Mouse (Mus musculus) spleen, adult 2 months (tissue): Measurements from ENCODE around the gene F830045P16Rik. TPM values are rescaled to one million over a fixed set of nuclear protein-coding genes. Genes with fewer than 3 reads are reported as not detected.
A peak's percentile ranks its signal among the peaks of the same experiment; 100 is the strongest.

ENCODE experiments used
- DNase-seq, 2 experiments: peaks; one replicate each; pipeline versions ENCODE4 v3.0.0 to v3.0.0-alpha.2; 2012 to 2021; ENCODE audit warnings: low spot score in 2 of 2, low read depth in 1 of 2
- H3K27ac ChIP-seq: fragments of 200-500 bp; 2 replicates; pipeline ENCODE4 v1.5.1; 2012; ENCODE audit warnings: low read length, inconsistent platforms; ENCODE audit not compliant: insufficient read depth
- H3K27me3 ChIP-seq: fragments of 200-500 bp; 2 replicates; pipeline ENCODE4 v1.6.1; 2012; ENCODE audit warnings: mild to moderate bottlenecking, moderate library complexity, low read length, inconsistent platforms; ENCODE audit not compliant: control insufficient read depth, insufficient read depth
- H3K36me3 ChIP-seq: fragments of 200-500 bp; 2 replicates; pipeline ENCODE4 v1.6.1; 2012; ENCODE audit warnings: mild to moderate bottlenecking, low read length, inconsistent platforms; ENCODE audit not compliant: control insufficient read depth, insufficient read depth
- H3K4me1 ChIP-seq: fragments of 200-500 bp; 2 replicates; pipeline ENCODE4 v1.6.1; 2011; ENCODE audit warnings: inconsistent platforms; ENCODE audit not compliant: control insufficient read depth, insufficient read depth, insufficient read length
- H3K4me3 ChIP-seq: fragments of 200-500 bp; 2 replicates; pipeline ENCODE4 v1.5.1; 2011; ENCODE audit warnings: mild to moderate bottlenecking, inconsistent platforms; ENCODE audit not compliant: insufficient read depth, insufficient read length; ENCODE audit errors: extremely low read depth
- CTCF ChIP-seq: fragments of 200-500 bp; IDR thresholded peaks from 2 replicates; pipeline ENCODE4 v1.5.1; 2011; ENCODE audit warnings: mild to moderate bottlenecking, inconsistent platforms; ENCODE audit not compliant: insufficient read depth, insufficient read length, insufficient replicate concordance; ENCODE audit errors: extremely low read depth
- POLR2A ChIP-seq: fragments of 200-500 bp; IDR thresholded peaks from 2 replicates; pipeline ENCODE4 v1.6.1; 2011; ENCODE audit warnings: low read depth, low read length, inconsistent platforms
- WGBS: fragments of 180-500 bp; shearing (Covaris S2); methylation state at CpG from one replicate; pipeline ENCODE4 v1.1.7; 2018; 5-methylcytosine and 5-hydroxymethylcytosine counted together
- polyA plus RNA-seq: library from polyadenylated mRNA; depleted of rRNA; stranded (reverse); fragments of >200 nt; gene quantifications from 2 replicates; pipeline ENCODE4 v1.2.3, GENCODE M21; 2012

F830045P16Rik gene
- polyA plus RNA-seq, 1 experiment: 0.07 TPM

- TF ChIP-seq CTCF (no peak), POLR2A (no peak)
- Histone ChIP-seq H3K4me3 (no peak overlapping the region), H3K27ac (no peak overlapping the region), H3K36me3 (no peaks in the 10 kb centered on the region), H3K27me3 (no peaks in the 10 kb centered on the region), H3K4me1 (no peaks in the 10 kb centered on the region)
- WGBS: 81% methylated on average over 14 of the region's 14 CpGs
- DNase-seq: no peak
Observed at GRCm38 (mm10) chr2:129529297-129530209, 6.8 kb downstream of the F830045P16Rik start.

- DNase-seq: no peak
- Histone ChIP-seq H3K4me3 (no peak overlapping the region), H3K27ac (no peak overlapping the region), H3K27me3 (no peaks in the 10 kb centered on the region), H3K4me1 (no peaks in the 10 kb centered on the region), H3K36me3 (no peaks in the 10 kb centered on the region)
- TF ChIP-seq CTCF (no peak), POLR2A (no peak)
- 80% methylated on average over 4 of the region's 4 CpGs for WGBS
Observed at GRCm38 (mm10) chr2:129527916-129528315, 8.5 kb downstream of the F830045P16Rik start.

DNA sequence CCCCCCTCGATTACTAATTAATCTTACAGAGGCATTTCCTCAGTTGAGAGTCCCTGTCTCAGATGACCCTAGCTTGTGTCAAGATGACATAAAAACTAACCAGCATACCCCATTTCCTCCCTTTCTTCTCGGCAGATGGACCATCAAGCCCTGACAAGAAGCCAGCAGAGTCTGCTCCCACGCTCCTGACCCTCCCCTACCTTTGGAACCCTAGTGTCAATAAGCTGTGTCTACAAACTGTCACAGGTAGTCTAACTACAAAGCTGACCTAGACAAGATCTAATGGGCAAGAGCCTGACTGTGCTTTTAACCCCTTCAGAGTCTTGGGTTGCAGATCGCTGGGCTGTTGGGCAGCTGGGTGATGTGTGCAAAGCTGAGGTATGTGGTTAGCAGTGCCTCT is 10.1 kb downstream of the F830045P16Rik start:
- no peaks in the 10 kb centered on the region for H3K4me1 ChIP-seq
- DNase-seq: no peak
- TF ChIP-seq CTCF (no peak), POLR2A (no peak)
- H3K4me3 ChIP-seq: no peak overlapping the region
- 76% methylated on average over 4 of the region's 4 CpGs for WGBS
- H3K36me3 ChIP-seq: no peaks in the 10 kb centered on the region
- no peaks in the 10 kb centered on the region for H3K27me3 ChIP-seq
- no peak overlapping the region for H3K27ac ChIP-seq

DNA sequence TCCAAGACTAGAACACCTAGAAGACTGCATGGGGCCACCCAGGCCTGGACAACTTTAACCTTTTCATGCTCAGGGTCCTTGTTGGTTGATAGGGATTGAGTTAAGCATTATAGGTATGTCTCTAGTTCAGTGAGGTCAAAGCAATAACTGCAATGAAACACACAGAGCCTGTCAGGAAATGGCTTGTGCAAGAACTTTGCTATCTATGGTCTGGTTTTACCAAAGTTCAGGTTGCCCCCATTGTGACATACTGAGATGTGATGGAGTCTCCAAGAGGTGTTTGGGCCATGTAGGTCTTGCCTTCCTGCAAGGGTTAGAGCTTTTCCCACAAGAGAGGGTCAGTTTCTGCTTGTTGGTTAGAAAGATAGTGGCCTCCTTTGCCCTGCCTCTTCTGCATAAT is 10.8 kb downstream of the F830045P16Rik start:
- H3K27me3 ChIP-seq: no peaks in the 10 kb centered on the region
- DNase-seq: no peak
- H3K4me1 ChIP-seq: no peaks in the 10 kb centered on the region
- no peaks in the 10 kb centered on the region for H3K36me3 ChIP-seq
- no peak overlapping the region for H3K4me3 ChIP-seq
- no peak overlapping the region for H3K27ac ChIP-seq
- TF ChIP-seq POLR2A (no peak), CTCF (no peak)

GRCm38 (mm10) chr2:129518526-129518925 is 17.9 kb downstream of the F830045P16Rik start:
- no peak for TF ChIP-seq POLR2A
- no peak for TF ChIP-seq CTCF
- H3K4me1 ChIP-seq: peaks cover 13% of the 10 kb centered on the region
- 89% methylated on average over 3 of the region's 3 CpGs for WGBS
- no peaks in the 10 kb centered on the region for H3K27me3 ChIP-seq
- H3K36me3 ChIP-seq: no peaks in the 10 kb centered on the region
- no peak overlapping the region for H3K4me3 ChIP-seq
- no peak for DNase-seq
- no peak overlapping the region for H3K27ac ChIP-seq

GRCm38 (mm10) chr2:129514923-129515920 is 21.2 kb downstream of the F830045P16Rik start:
- no peak overlapping the region for H3K4me3 ChIP-seq

More at GRCm38 (mm10) chr2:129514923-129515920, 21.2 kb downstream of the F830045P16Rik start:
- WGBS: 63% methylated on average over 16 of the region's 16 CpGs
- DNase-seq: peak in 1 of 2 experiments; percentile 54
- peak overlapping the region; percentile 72 for H3K27ac ChIP-seq
- H3K4me1 ChIP-seq: peaks cover 19% of the 10 kb centered on the region
- no peaks in the 10 kb centered on the region for H3K27me3 ChIP-seq
- no peaks in the 10 kb centered on the region for H3K36me3 ChIP-seq
- no peak for TF ChIP-seq POLR2A
- TF ChIP-seq CTCF: no peak
